Mouse (Mus musculus): ENCODE data around the gene Fbxl2. TPM values are rescaled to one million over a fixed set of nuclear protein-coding genes. Genes with fewer than 3 reads are reported as not detected.
"Not testable (repeated sequence)": the region's sequence is repeated elsewhere in the genome, so short reads cannot be mapped to it uniquely, and the experiment has no call there.

Fbxl2 gene
- polyA plus RNA-seq (2015; fragmentation: Nextera tagmentation; extraction: Ambion mirVana) = 1.8 and 1.9 TPM in 2 replicates

DNA sequence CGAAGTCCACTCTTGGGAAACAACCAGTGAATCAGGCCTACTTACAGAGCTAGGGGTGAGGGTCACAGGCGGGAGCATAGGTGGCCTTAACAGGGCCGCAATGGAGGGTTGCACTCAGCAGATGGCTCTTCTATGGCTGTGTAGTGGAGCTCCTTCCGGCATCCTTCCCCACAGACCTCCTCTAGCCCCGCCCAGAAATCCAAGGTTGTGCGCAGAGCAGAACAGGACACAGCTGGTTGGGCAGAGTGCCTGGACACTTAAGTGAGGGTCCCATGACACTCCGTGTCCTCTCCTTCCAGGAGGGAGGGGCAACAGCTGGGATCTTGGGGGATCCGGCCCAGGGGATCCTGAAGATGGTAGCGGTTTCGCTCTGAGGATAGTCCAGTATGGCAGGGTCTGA is at the start of gene Fbxl2:
Gene Fbxl2 (minus strand): TSS at position 164 of the 400 bp plus-strand sequence.
- Histone ChIP-seq H3K4me2 (ENCODE audit: low read depth, low read length) (no peak within 1 kb of the TSS), H3K27ac (ENCODE audit: low read length) (no peak within 1 kb of the TSS), H3K9ac (ENCODE audit: low read length) (no peak within 1 kb of the TSS), H3K4me3 (ENCODE audit: low read length) (no peak within 1 kb of the TSS), H3K36me3 (ENCODE audit: control insufficient read depth, insufficient read depth) (no peaks in the 10 kb centered on the region), H3K27me3 (ENCODE audit: control insufficient read depth, insufficient read depth, low read length) (no peaks in the 10 kb centered on the region), H3K4me1 (ENCODE audit: control insufficient read depth, insufficient read depth, low read length) (no peaks in the 10 kb centered on the region), H3K9me3 (replicated peaks; ENCODE audit: control insufficient read depth, low read length) (no peaks in the 10 kb centered on the region; the same call in none of the 2 replicates)
- 78% methylated on average over 10 of the region's 10 CpGs for WGBS
- no peak for ATAC-seq (replicated peaks; ENCODE audit: extremely low read depth, insufficient read depth, low FRiP score)

GRCm38 (mm10) chr9:114094854-114095253 is 48.9 kb upstream of the Fbxl2 start:
- H3K4me2 ChIP-seq (ENCODE audit: low read depth, low read length) = no peak overlapping the region
- no peak overlapping the region for H3K27ac ChIP-seq (ENCODE audit: low read length)
- no peaks in the 10 kb centered on the region for H3K9me3 ChIP-seq (replicated peaks; ENCODE audit: control insufficient read depth, low read length)
- 84% methylated on average over 2 of the region's 2 CpGs for WGBS
- H3K27me3 ChIP-seq (ENCODE audit: control insufficient read depth, insufficient read depth, low read length) = no peaks in the 10 kb centered on the region
- no peaks in the 10 kb centered on the region for H3K4me1 ChIP-seq (ENCODE audit: control insufficient read depth, insufficient read depth, low read length)
- no peak for ATAC-seq (replicated peaks; ENCODE audit: extremely low read depth, insufficient read depth, low FRiP score)
- no peak overlapping the region for H3K4me3 ChIP-seq (ENCODE audit: low read length)
- no peak overlapping the region for H3K9ac ChIP-seq (ENCODE audit: low read length)
- no peaks in the 10 kb centered on the region for H3K36me3 ChIP-seq (ENCODE audit: control insufficient read depth, insufficient read depth)

DNA sequence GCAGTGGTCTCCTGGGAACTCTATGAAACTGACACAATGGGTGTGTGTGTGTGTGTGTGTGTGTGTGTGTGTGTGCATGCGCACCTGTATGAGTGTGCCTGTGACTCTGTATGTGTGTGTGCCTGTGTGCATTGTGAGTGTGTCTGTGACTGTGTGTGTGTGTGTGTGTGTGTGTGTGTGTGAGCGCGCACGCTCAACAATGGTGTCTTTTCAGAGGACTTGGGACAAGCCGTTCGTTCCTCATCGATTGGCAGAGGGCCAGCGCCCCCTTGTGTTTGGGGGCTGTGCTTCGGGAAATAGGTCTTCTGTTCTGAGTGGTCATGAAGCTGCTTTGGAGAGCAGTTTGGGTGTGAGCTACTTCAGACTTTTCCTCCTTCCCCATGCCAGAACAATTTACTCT is 46.2 kb upstream of the Fbxl2 start:
- not testable (repeated sequence) for H3K4me2 ChIP-seq (ENCODE audit: low read depth, low read length); ATAC-seq (replicated peaks; ENCODE audit: extremely low read depth, insufficient read depth, low FRiP score); H3K4me3 ChIP-seq (ENCODE audit: low read length); H3K9me3 ChIP-seq (replicated peaks; ENCODE audit: control insufficient read depth, low read length); H3K27ac ChIP-seq (ENCODE audit: low read length); H3K9ac ChIP-seq (ENCODE audit: low read length); H3K27me3 ChIP-seq (ENCODE audit: control insufficient read depth, insufficient read depth, low read length); H3K4me1 ChIP-seq (ENCODE audit: control insufficient read depth, insufficient read depth, low read length); H3K36me3 ChIP-seq (ENCODE audit: control insufficient read depth, insufficient read depth)
- WGBS = 15% methylated on average over 9 of the region's 9 CpGs

GRCm38 (mm10) chr9:114088885-114089284 is 42.9 kb upstream of the Fbxl2 start:
- not testable (repeated sequence) for H3K9me3 ChIP-seq (replicated peaks; ENCODE audit: control insufficient read depth, low read length)

GRCm38 (mm10) chr9:114087106-114087815 is 41.3 kb upstream of the Fbxl2 start:
- no peak for ATAC-seq (replicated peaks; ENCODE audit: extremely low read depth, insufficient read depth, low FRiP score)
- WGBS = 82% methylated on average over 11 of the region's 11 CpGs
- Histone ChIP-seq H3K4me1 (ENCODE audit: control insufficient read depth, insufficient read depth, low read length) (no peaks in the 10 kb centered on the region), H3K36me3 (ENCODE audit: control insufficient read depth, insufficient read depth) (no peaks in the 10 kb centered on the region), H3K4me3 (ENCODE audit: low read length) (no peak overlapping the region), H3K27ac (ENCODE audit: low read length) (no peak overlapping the region), H3K4me2 (ENCODE audit: low read depth, low read length) (no peak overlapping the region), H3K9me3 (replicated peaks; ENCODE audit: control insufficient read depth, low read length) (no peaks in the 10 kb centered on the region), H3K9ac (ENCODE audit: low read length) (no peak overlapping the region), H3K27me3 (ENCODE audit: control insufficient read depth, insufficient read depth, low read length) (no peaks in the 10 kb centered on the region)

More at GRCm38 (mm10) chr9:114088885-114089284, 42.9 kb upstream of the Fbxl2 start:
- H3K27ac ChIP-seq (ENCODE audit: low read length); H3K4me2 ChIP-seq (ENCODE audit: low read depth, low read length); H3K36me3 ChIP-seq (ENCODE audit: control insufficient read depth, insufficient read depth); H3K4me1 ChIP-seq (ENCODE audit: control insufficient read depth, insufficient read depth, low read length); ATAC-seq (replicated peaks; ENCODE audit: extremely low read depth, insufficient read depth, low FRiP score); H3K9ac ChIP-seq (ENCODE audit: low read length); H3K4me3 ChIP-seq (ENCODE audit: low read length); H3K27me3 ChIP-seq (ENCODE audit: control insufficient read depth, insufficient read depth, low read length): not testable (repeated sequence)
- WGBS = 86% methylated on average over 6 of the region's 6 CpGs

DNA sequence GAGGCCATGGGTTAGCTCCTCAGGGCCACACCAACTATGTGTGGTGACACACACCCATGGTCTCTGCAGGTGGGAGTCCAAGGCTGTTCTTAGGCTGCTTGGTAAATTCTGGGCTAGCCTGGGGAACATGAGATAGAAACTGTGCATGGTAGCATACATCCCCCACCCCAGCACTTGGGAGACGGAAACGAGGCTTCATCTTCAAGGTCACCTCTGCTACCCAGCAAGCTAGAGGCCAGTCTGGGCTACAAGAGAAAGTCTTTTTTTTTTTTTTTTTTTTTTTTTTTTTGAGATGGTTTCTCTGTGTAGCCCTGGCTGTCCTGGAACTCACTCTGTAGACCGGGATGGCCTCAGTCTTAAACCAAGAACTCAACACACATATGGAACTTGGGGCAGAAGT is 40.4 kb upstream of the Fbxl2 start:
- H3K4me2 ChIP-seq (ENCODE audit: low read depth, low read length) = no peak overlapping the region
- no peak for ATAC-seq (replicated peaks; ENCODE audit: extremely low read depth, insufficient read depth, low FRiP score)
- H3K9ac ChIP-seq (ENCODE audit: low read length) = no peak overlapping the region
- H3K27ac ChIP-seq (ENCODE audit: low read length) = no peak overlapping the region
- no peak overlapping the region for H3K4me3 ChIP-seq (ENCODE audit: low read length)
- H3K27me3 ChIP-seq (ENCODE audit: control insufficient read depth, insufficient read depth, low read length) = no peaks in the 10 kb centered on the region
- no peaks in the 10 kb centered on the region for H3K36me3 ChIP-seq (ENCODE audit: control insufficient read depth, insufficient read depth)
- WGBS = 73% methylated on average over 3 of the region's 3 CpGs
- no peaks in the 10 kb centered on the region for H3K4me1 ChIP-seq (ENCODE audit: control insufficient read depth, insufficient read depth, low read length)
- H3K9me3 ChIP-seq (replicated peaks; ENCODE audit: control insufficient read depth, low read length) = no peaks in the 10 kb centered on the region

DNA sequence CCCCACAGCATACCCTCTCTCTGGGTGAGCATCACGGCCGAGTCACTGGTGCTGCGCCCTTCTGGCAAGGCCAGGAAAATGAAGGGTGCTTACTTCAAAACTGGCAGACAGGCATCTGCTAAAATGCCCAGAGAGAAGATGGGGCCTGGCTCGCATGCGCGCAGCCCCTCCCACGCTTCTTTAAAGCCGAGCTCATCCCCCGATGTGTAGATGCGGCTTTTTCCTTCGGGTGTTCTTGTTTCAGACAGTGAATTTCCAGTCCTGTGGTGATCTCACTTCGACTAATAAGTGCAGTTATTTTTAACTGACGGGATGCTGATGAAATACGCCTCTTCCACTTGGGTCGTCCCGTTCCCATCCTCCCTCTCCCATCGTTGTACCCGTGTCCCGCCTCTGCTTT is 27.7 kb upstream of the Fbxl2 start:
- Histone ChIP-seq H3K9ac (ENCODE audit: low read length) (no peak overlapping the region), H3K4me3 (ENCODE audit: low read length) (no peak overlapping the region), H3K4me1 (ENCODE audit: control insufficient read depth, insufficient read depth, low read length) (no peaks in the 10 kb centered on the region), H3K27ac (ENCODE audit: low read length) (no peak overlapping the region), H3K9me3 (replicated peaks; ENCODE audit: control insufficient read depth, low read length) (no peaks in the 10 kb centered on the region), H3K36me3 (ENCODE audit: control insufficient read depth, insufficient read depth) (no peaks in the 10 kb centered on the region), H3K27me3 (ENCODE audit: control insufficient read depth, insufficient read depth, low read length) (no peaks in the 10 kb centered on the region), H3K4me2 (ENCODE audit: low read depth, low read length) (no peak overlapping the region)
- ATAC-seq (replicated peaks; ENCODE audit: extremely low read depth, insufficient read depth, low FRiP score) = no peak
- 74% methylated on average over 19 of the region's 19 CpGs for WGBS

- Histone ChIP-seq H3K36me3 (ENCODE audit: control insufficient read depth, insufficient read depth) (no peaks in the 10 kb centered on the region), H3K4me1 (ENCODE audit: control insufficient read depth, insufficient read depth, low read length) (no peaks in the 10 kb centered on the region), H3K9me3 (replicated peaks; ENCODE audit: control insufficient read depth, low read length) (no peaks in the 10 kb centered on the region), H3K9ac (ENCODE audit: low read length) (no peak overlapping the region), H3K27ac (ENCODE audit: low read length) (no peak overlapping the region), H3K4me2 (ENCODE audit: low read depth, low read length) (no peak overlapping the region), H3K27me3 (ENCODE audit: control insufficient read depth, insufficient read depth, low read length) (no peaks in the 10 kb centered on the region), H3K4me3 (ENCODE audit: low read length) (no peak overlapping the region)
- ATAC-seq (replicated peaks; ENCODE audit: extremely low read depth, insufficient read depth, low FRiP score) = no peak
- 52% methylated on average over 6 of the region's 6 CpGs for WGBS
These were observed 23.4 kb upstream of the Fbxl2 start for GRCm38 (mm10) chr9:114069372-114069771.

- Histone ChIP-seq H3K4me3 (ENCODE audit: low read length) (no peak overlapping the region), H3K27ac (ENCODE audit: low read length) (no peak overlapping the region), H3K27me3 (ENCODE audit: control insufficient read depth, insufficient read depth, low read length) (no peaks in the 10 kb centered on the region), H3K36me3 (ENCODE audit: control insufficient read depth, insufficient read depth) (no peaks in the 10 kb centered on the region), H3K4me1 (ENCODE audit: control insufficient read depth, insufficient read depth, low read length) (no peaks in the 10 kb centered on the region), H3K4me2 (ENCODE audit: low read depth, low read length) (no peak overlapping the region), H3K9ac (ENCODE audit: low read length) (no peak overlapping the region), H3K9me3 (replicated peaks; ENCODE audit: control insufficient read depth, low read length) (no peaks in the 10 kb centered on the region)
- 51% methylated on average over 12 of the region's 12 CpGs for WGBS
- no peak for ATAC-seq (replicated peaks; ENCODE audit: extremely low read depth, insufficient read depth, low FRiP score)
These were observed 22.6 kb upstream of the Fbxl2 start for GRCm38 (mm10) chr9:114068494-114069053.

Measured in heart, embryonic 16.5 days (tissue).